Mouse (Mus musculus) spleen, adult 2 months (tissue): Measurements from ENCODE around the gene Trpv2.

ENCODE experiments used
- CTCF ChIP-seq: fragments of 200-500 bp; IDR thresholded peaks from 2 replicates; pipeline ENCODE4 v1.5.1; 2011; ENCODE audit warnings: mild to moderate bottlenecking, inconsistent platforms; ENCODE audit not compliant: insufficient read depth, insufficient read length, insufficient replicate concordance; ENCODE audit errors: extremely low read depth
- POLR2A ChIP-seq: fragments of 200-500 bp; IDR thresholded peaks from 2 replicates; pipeline ENCODE4 v1.6.1; 2011; ENCODE audit warnings: low read depth, low read length, inconsistent platforms

DNA sequence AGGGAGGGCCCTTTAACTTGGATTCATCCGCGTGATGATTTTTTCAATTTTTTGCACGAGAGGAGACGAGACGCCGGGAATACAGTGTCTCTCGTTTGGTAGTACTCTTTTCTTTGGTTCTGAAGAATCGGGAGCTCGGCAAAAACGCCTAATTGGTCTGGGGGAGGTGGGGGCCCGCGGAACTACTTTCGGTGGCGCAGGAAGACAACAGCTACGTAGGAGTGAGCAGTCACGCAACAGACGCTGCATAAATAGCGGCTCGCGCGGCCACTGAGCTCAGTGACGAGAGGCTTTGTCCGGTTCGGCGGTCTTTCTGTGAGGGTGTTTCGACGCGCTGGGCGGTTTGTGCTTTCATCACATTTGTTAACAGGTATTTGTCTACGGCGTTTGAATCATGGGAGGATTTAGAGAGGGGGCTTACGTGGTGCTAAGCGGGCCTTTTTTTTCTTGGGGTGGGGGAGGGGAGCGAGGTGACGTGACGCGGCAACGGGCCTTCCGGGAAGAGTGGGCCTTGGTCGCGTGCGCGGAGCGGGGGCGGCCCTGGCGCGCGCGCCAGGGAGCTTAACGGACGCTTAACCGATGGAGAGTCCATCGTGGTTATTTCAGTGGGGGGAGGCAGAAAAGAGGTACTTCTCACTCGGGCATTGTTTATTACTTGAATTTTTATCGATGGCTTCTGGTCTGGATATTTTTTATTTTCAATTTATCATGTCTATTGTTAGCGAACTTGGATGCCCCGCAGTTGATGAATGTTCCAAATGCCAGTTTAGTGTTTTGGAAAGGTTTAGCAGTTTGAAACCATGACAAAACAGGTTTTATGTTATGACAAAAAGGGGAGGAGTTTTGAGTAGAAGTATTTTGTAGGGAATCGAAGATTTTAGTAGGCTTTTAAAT is 22.8 kb upstream of the Trpv2 start:
- TF ChIP-seq CTCF = no peak
- TF ChIP-seq POLR2A = peak; percentile 99
